Mouse (Mus musculus) E14TG2a.4 (cell line): Measurements from ENCODE around the gene Cacng3.

Experiments used
- H3K27me3 ChIP-seq: 2 replicates; pipeline ENCODE4 v1.6.1; 2014; ENCODE audit warnings: low read length, control low read depth; ENCODE audit not compliant: insufficient read depth
- H3K36me3 ChIP-seq: 2 replicates; pipeline ENCODE4 v1.6.1; 2014; ENCODE audit warnings: low read length, control low read depth; ENCODE audit not compliant: insufficient read depth
- H3K4me1 ChIP-seq: replicated peaks from 2 replicates; pipeline ENCODE4 v1.6.1; 2014; ENCODE audit warnings: low read depth, low read length, control low read depth
- H3K4me3 ChIP-seq: replicated peaks from 2 replicates; pipeline ENCODE4 v1.5.1; 2014; ENCODE audit warnings: mild to moderate bottlenecking, low read length
- H3K9me3 ChIP-seq: 2 replicates; pipeline ENCODE4 v1.6.1; 2014; ENCODE audit warnings: low read length, control low read depth
- CTCF ChIP-seq: conservative IDR thresholded peaks from 2 replicates; pipeline ENCODE4 v1.5.1; 2014; ENCODE audit warnings: low read length
- NANOG ChIP-seq: IDR thresholded peaks from 2 replicates; pipeline ENCODE4 v1.6.1; 2014; ENCODE audit warnings: borderline replicate concordance, low read length, mixed read lengths
- POU5F1 ChIP-seq: IDR thresholded peaks from 2 replicates; pipeline ENCODE4 v1.6.1; 2014; ENCODE audit warnings: low read length, borderline replicate concordance

Cacng3 gene

DNA sequence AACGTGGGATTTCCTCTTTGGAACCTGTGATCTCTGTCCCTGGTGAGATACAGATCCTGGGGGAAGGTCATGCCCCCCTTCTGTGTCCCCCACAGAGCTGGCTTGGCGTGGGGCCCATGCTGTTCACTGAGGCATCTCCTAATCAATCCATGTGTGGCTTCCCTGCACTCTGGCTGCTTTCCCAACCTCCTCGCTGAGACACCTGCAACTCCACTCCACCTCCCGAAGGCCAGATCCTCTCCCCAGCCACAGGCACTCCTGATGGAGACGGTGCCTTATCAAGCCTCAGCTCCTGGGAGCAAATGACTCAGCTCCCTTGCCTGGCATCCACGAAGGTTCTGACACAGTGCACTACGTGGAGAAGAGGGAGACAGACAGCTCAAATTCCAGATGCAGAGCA, 58.6 kb downstream of the Cacng3 start:
- H3K9me3 ChIP-seq: no peaks in the 10 kb centered on the region
- TF ChIP-seq NANOG (no peak), POU5F1 (no peak), CTCF (no peak)
- no peaks in the 10 kb centered on the region for H3K36me3 ChIP-seq
- no peaks in the 10 kb centered on the region for H3K4me1 ChIP-seq
- no peak overlapping the region for H3K4me3 ChIP-seq
- H3K27me3 ChIP-seq: peaks cover 3% of the 10 kb centered on the region; the same call in 1 of the 2 replicates

DNA sequence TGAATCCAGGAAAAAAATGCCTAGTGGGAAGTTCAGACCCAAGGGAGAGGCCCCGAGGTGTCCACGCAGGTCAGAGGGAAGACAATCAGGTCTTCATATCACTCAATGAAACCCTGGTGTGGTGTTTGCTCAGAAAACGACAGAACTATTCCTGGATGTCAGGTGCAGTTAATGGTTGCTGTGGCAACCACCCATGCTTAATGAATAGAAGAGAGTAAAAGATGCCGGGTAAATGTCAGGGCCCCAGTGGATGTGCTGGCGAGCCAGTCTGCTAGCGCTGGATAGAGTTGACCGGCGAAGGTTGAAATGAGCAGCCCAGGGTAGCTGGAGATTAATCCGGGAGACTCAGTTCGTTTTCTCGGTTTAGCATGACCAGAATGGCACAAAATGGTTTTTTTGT, 65.0 kb downstream of the Cacng3 start:
- Histone ChIP-seq H3K4me3 (no peak overlapping the region), H3K4me1 (no peaks in the 10 kb centered on the region), H3K36me3 (no peaks in the 10 kb centered on the region), H3K27me3 (no peaks in the 10 kb centered on the region), H3K9me3 (no peaks in the 10 kb centered on the region)
- TF ChIP-seq NANOG (no peak), POU5F1 (no peak), CTCF (no peak)

DNA sequence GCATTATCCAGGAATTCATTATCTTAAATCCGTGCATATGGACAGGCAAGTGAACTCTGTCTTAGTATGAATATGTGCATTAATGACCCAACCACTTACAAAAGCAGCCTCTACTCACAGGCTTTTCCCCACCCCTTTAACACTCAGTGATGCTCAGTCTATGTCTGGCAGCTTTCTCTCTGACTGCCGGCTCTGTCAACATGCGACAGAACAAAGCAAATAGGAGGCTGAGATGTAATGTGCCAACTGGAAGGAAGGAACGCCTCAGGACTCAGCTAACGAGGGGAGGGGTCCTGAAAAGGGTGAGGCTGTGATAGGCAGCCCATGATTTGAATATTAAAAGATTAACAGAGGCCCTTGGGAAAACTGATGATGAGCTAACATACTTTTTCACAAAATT, 68.2 kb downstream of the Cacng3 start:
- no peak for TF ChIP-seq POU5F1
- TF ChIP-seq NANOG: no peak
- TF ChIP-seq CTCF: no peak
- Histone ChIP-seq H3K36me3 (no peaks in the 10 kb centered on the region), H3K4me1 (no peaks in the 10 kb centered on the region), H3K27me3 (no peaks in the 10 kb centered on the region), H3K9me3 (no peaks in the 10 kb centered on the region), H3K4me3 (no peak overlapping the region)

DNA sequence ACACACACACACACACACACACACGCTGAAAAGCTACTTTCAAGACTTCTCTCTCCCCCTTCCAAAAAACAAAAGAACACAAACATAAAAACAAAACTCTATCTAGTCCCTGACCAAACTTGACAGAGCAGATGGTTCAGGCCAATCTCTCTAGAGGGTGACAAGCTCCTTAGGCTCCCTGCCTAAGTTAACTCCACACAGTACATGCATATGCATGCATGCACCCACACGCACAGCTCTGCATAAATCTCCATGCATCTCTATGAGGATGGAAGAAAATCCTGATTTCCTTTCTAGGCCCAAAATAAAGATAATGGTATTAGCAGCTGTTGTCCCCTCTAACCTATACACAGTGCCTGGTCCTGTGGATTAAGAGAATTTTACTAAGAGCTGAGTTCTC, 70.4 kb downstream of the Cacng3 start:
- Histone ChIP-seq H3K4me3 (no peak overlapping the region), H3K27me3 (no peaks in the 10 kb centered on the region; the same call in 1 of the 2 replicates), H3K9me3 (no peaks in the 10 kb centered on the region), H3K4me1 (no peaks in the 10 kb centered on the region), H3K36me3 (no peaks in the 10 kb centered on the region)
- no peak for TF ChIP-seq POU5F1
- no peak for TF ChIP-seq CTCF
- TF ChIP-seq NANOG: no peak

GRCm38 (mm10) chr7:122755920-122756603, 85.8 kb downstream of the Cacng3 start:
- no peaks in the 10 kb centered on the region for H3K36me3 ChIP-seq
- TF ChIP-seq CTCF (no peak), NANOG (no peak), POU5F1 (no peak)
- H3K27me3 ChIP-seq: no peaks in the 10 kb centered on the region

DNA sequence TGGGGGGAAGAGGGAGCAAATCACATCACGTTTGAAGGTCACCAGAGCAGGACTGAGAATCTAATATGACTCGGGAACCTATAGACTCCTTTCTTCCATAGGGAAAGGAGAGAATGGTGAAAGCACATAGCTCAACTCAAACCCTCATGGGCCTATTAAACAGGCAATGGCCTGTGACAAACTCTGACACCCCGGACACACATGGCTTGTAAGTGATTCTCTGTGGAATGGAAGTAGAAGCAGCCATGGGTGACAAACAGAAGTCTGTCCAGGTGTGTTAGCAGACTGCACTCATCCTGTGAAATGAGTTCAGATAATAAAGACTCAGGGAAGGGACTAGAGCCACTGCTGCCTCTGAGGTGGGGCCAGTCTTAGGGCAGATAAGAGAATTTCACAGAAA, 88.4 kb downstream of the Cacng3 start:
- no peak overlapping the region for H3K4me3 ChIP-seq
- peaks cover 21% of the 10 kb centered on the region for H3K9me3 ChIP-seq
- H3K27me3 ChIP-seq: no peaks in the 10 kb centered on the region
- no peak for TF ChIP-seq POU5F1
- TF ChIP-seq CTCF: no peak
- TF ChIP-seq NANOG: no peak
- peaks cover 13% of the 10 kb centered on the region for H3K4me1 ChIP-seq
- no peaks in the 10 kb centered on the region for H3K36me3 ChIP-seq

More at GRCm38 (mm10) chr7:122755920-122756603, 85.8 kb downstream of the Cacng3 start:
- peaks cover 10% of the 10 kb centered on the region for H3K4me1 ChIP-seq
- peaks cover 15% of the 10 kb centered on the region for H3K9me3 ChIP-seq
- no peak overlapping the region for H3K4me3 ChIP-seq

- TF ChIP-seq CTCF (no peak), POU5F1 (no peak), NANOG (no peak)
- 0 out of 2 replicates have a peak, but pooled peaks cover 6% of the 10 kb centered on the region for H3K9me3 ChIP-seq
- H3K36me3 ChIP-seq: no peaks in the 10 kb centered on the region
Measured at GRCm38 (mm10) chr7:122764506-122764905, 94.2 kb downstream of the Cacng3 start.

DNA sequence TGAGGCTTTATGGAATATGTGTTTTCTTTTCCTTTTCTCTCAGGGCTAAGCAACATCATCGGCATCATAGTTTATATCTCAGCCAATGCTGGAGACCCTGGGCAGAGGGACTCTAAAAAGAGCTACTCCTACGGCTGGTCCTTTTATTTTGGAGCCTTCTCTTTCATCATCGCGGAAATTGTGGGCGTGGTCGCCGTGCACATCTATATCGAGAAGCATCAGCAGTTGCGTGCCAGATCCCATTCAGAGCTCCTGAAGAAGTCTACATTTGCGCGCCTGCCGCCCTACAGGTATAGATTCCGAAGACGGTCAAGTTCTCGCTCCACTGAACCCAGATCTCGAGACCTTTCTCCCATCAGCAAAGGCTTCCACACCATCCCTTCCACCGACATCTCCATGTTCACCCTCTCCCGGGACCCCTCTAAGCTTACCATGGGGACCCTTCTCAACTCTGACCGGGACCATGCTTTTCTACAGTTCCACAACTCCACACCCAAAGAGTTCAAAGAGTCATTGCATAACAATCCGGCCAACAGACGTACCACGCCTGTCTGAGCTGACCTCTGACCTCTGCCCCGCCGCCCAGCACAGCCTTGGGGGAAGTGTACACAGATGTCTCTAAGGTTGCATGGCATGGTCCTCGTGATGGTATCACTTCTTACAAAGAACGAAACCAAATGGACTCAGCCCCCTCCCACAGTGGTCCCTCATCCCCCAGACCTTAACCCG, 98.2 kb downstream of the Cacng3 start:
- no peak overlapping the region for H3K4me3 ChIP-seq
- H3K9me3 ChIP-seq: 0 out of 2 replicates have a peak, but pooled peaks cover under 1% of the 10 kb centered on the region
- H3K4me1 ChIP-seq: peaks cover 18% of the 10 kb centered on the region
- peaks cover 27% of the 10 kb centered on the region for H3K27me3 ChIP-seq
- H3K36me3 ChIP-seq: no peaks in the 10 kb centered on the region
- TF ChIP-seq NANOG (no peak), POU5F1 (peak; percentile 70; the same call in 1 of the 2 replicates)

More at GRCm38 (mm10) chr7:122764506-122764905, 94.2 kb downstream of the Cacng3 start:
- H3K4me3 ChIP-seq: no peak overlapping the region
- peaks cover 24% of the 10 kb centered on the region for H3K27me3 ChIP-seq
- peaks cover 30% of the 10 kb centered on the region for H3K4me1 ChIP-seq

GRCm38 (mm10) chr7:122779601-122780000, 109.3 kb downstream of the Cacng3 start:
- H3K36me3 ChIP-seq: no peaks in the 10 kb centered on the region
- TF ChIP-seq NANOG: no peak
- no peak for TF ChIP-seq CTCF
- TF ChIP-seq POU5F1: no peak
- no peak overlapping the region for H3K4me3 ChIP-seq
- H3K27me3 ChIP-seq: no peaks in the 10 kb centered on the region; the same call in 1 of the 2 replicates
- no peaks in the 10 kb centered on the region for H3K4me1 ChIP-seq
- H3K9me3 ChIP-seq: peaks cover 3% of the 10 kb centered on the region
